Comparison of ENCODE assay signal across 11 mouse cellular contexts in genomic region chr15:96599852-96600781, GRCm38 (mm10). TPM values are rescaled to one million over a fixed set of nuclear protein-coding genes. Genes with fewer than 3 reads are reported as not detected.
DNase-seq lines count a peak whose midpoint lies in the region; ATAC-seq lines count a peak whose summit lies in the region.
"Had no signal": no experiment of that assay in that cellular context is flagged by ENCODE, and none has a peak within 500 bp of the region (broad histone marks: within the 10 kb centered on the region; RNA-seq: fewer than 3 reads in every experiment).

No protein-coding gene starts in this region.

- 87% methylated on average over 21 of the region's 21 CpGs for WGBS in liver, embryonic 11.5 days
- 60% methylated on average over 21 of the region's 21 CpGs for WGBS in hindbrain, embryonic 15.5 days
- WGBS in neural tube, embryonic 14.5 days: 68% methylated on average over 21 of the region's 21 CpGs

- H3K36me3 ChIP-seq in liver, embryonic 11.5 days (ENCODE audit: control insufficient read depth, insufficient read depth, low read length): peaks cover 3% of the 10 kb centered on the region
- H3K36me3 ChIP-seq in hindbrain, embryonic 15.5 days: peaks cover 5% of the 10 kb centered on the region; the same call in 1 of the 2 replicates
- no peaks in the 10 kb centered on the region for H3K36me3 ChIP-seq in neural tube, embryonic 14.5 days (ENCODE audit: control insufficient read depth, insufficient read depth, low read length)

- H3K4me3 ChIP-seq in liver, embryonic 11.5 days (ENCODE audit: low read depth, low read length): no peak overlapping the region
- no peak overlapping the region for H3K4me3 ChIP-seq in hindbrain, embryonic 15.5 days
- no peak overlapping the region for H3K4me3 ChIP-seq in neural tube, embryonic 14.5 days (ENCODE audit: low read depth, low read length)
- H3K4me3 ChIP-seq: limb, embryonic 15.5 days; myocyte had no signal

- no peak for ATAC-seq in liver, embryonic 11.5 days (replicated peaks; ENCODE audit: low FRiP score)
- peak; percentile 76 for ATAC-seq in hindbrain, embryonic 15.5 days (ENCODE audit: low FRiP score, low read depth)
- peak; percentile 39; the same call in 1 of the 2 replicates for ATAC-seq in neural tube, embryonic 14.5 days (ENCODE audit: low read depth)

- H3K27ac ChIP-seq in liver, embryonic 11.5 days (ENCODE audit: low read depth, low read length): 0 out of 2 replicates have a peak overlapping the region, but pooled peaks have one; percentile 11
- H3K27ac ChIP-seq in hindbrain, embryonic 15.5 days (replicated peaks): peak overlapping the region; percentile 56
- H3K27ac ChIP-seq in neural tube, embryonic 14.5 days (ENCODE audit: low read depth, low read length): no peak overlapping the region
- H3K27ac ChIP-seq: limb, embryonic 15.5 days had no signal

- DNase-seq in liver, embryonic 11.5 days (ENCODE audit: low spot score): no peak
- no peak for DNase-seq in liver
- DNase-seq in brain, embryonic 18.5 days (ENCODE audit: low read depth, low spot score): peak; percentile 40
- DNase-seq in embryo, embryonic 10.5 days (ENCODE audit: low spot score): no peak
- no peak for DNase-seq in ovary, adult 18-20 months (ENCODE audit: low spot score)
- DNase-seq: adrenal gland, adult 2 months; thymus, postnatal 36 days had no signal

- H3K4me1 ChIP-seq in liver, embryonic 11.5 days (replicated peaks; ENCODE audit: control insufficient read depth, insufficient read depth, low read length): 0 out of 2 replicates have a peak, but pooled peaks cover 3% of the 10 kb centered on the region
- H3K4me1 ChIP-seq in hindbrain, embryonic 15.5 days (replicated peaks): peaks cover 40% of the 10 kb centered on the region
- H3K4me1 ChIP-seq in neural tube, embryonic 14.5 days (ENCODE audit: control insufficient read depth, insufficient read depth, low read length): peaks cover 6% of the 10 kb centered on the region; the same call in 1 of the 2 replicates

- no peaks in the 10 kb centered on the region for H3K9me3 ChIP-seq in liver, embryonic 11.5 days (ENCODE audit: control insufficient read depth, low read length)
- H3K9me3 ChIP-seq in hindbrain, embryonic 15.5 days: no peaks in the 10 kb centered on the region
- H3K9me3 ChIP-seq in neural tube, embryonic 14.5 days (ENCODE audit: control insufficient read depth, low read length): no peaks in the 10 kb centered on the region
- H3K9me3 ChIP-seq: limb, embryonic 15.5 days had no signal

- H3K4me2 ChIP-seq in liver, embryonic 11.5 days: no peak overlapping the region
- no peak overlapping the region for H3K4me2 ChIP-seq in hindbrain, embryonic 15.5 days
- H3K4me2 ChIP-seq in neural tube, embryonic 14.5 days (ENCODE audit: low read depth, low read length): no peak overlapping the region
- H3K4me2 ChIP-seq: limb, embryonic 15.5 days had no signal

- no peak overlapping the region for H3K9ac ChIP-seq in liver, embryonic 11.5 days (ENCODE audit: low read depth, low read length)
- no peak overlapping the region for H3K9ac ChIP-seq in hindbrain, embryonic 15.5 days
- H3K9ac ChIP-seq in neural tube, embryonic 14.5 days (replicated peaks; ENCODE audit: low read depth, low read length): no peak overlapping the region
- H3K9ac ChIP-seq: limb, embryonic 15.5 days had no signal

- H3K27me3 ChIP-seq in liver, embryonic 11.5 days (replicated peaks; ENCODE audit: control insufficient read depth, insufficient read depth, low read length): no peaks in the 10 kb centered on the region
- H3K27me3 ChIP-seq in hindbrain, embryonic 15.5 days: no peaks in the 10 kb centered on the region
- no peaks in the 10 kb centered on the region for H3K27me3 ChIP-seq in neural tube, embryonic 14.5 days (ENCODE audit: control insufficient read depth, insufficient read depth, low read length)
- H3K27me3 ChIP-seq: limb, embryonic 15.5 days had no signal

RNA-seq across cellular contexts. Expression of gene Slc38a1, which starts 42.6 kb away (rescaled TPM):
- polyA plus RNA-seq in liver, embryonic 11.5 days (2014; fragmentation: Nextera tagmentation; extraction: Ambion mirVana): 61.6 and 68.5 TPM in 2 replicates
- polyA plus RNA-seq in hindbrain, embryonic 15.5 days (2015; fragmentation: Nextera tagmentation; extraction: Ambion mirVana): 134 and 138 TPM in 2 replicates
- 173 and 175 TPM in 2 replicates for polyA plus RNA-seq in neural tube, embryonic 14.5 days (2014; fragmentation: Nextera tagmentation; extraction: Ambion mirVana)
